Mouse (Mus musculus) embryo, embryonic 11.5 days (tissue): ENCODE results near the gene Sgms1.
A peak's percentile ranks its signal among the peaks of the same experiment; 100 is the strongest.

Experiments
- DNase-seq: peaks from one replicate; pipeline ENCODE4 v3.0.0-alpha.2; 2012; ENCODE audit warnings: low read depth, low spot score

The Sgms1 gene

DNA sequence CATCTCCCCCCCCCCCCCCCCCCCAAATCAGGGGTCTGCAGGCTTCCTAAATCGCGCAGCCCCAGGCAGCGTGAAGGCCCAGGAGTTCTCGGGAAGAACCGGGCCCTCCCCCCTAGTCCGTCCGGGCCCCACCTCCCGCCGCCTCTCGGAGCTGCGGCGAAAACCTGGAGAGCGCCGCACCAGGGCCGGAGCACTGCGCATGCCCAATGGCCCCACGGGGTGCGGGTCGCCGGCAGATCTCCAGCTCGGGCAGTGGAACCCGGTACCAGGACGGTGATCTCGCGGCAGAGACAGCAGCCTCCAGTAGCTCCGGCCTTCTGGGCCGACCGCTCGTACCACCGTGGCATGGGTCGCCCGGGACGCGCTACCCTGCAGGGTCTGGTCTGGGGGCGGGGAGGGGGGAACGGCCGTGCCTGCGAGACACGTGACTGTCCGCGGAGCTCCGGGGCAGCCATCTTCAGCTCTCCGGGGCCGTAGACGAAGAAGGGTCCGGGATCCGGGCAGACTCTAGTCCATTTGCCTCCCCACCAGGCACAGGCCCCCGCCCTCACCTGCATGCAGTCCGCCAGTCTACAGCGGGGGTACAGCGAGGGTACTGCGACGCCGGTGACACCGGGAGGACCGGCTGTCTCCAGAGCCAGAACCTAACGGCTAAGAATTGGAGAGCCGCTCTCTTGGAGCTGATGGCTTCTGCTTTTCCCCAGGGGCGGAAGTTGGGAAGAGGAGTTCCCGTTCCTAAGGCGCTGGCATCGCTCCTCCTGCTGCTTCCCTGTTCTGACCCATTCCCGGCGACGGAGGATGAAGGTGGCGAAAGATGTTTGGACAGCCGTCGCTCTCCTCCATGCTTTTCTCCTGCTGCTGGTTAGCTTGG, at the start of gene Sgms1:
Gene Sgms1, minus strand, starts transcription at position 714 of the 871 bp plus-strand sequence.
- DNase-seq, result peak; percentile 89

DNA sequence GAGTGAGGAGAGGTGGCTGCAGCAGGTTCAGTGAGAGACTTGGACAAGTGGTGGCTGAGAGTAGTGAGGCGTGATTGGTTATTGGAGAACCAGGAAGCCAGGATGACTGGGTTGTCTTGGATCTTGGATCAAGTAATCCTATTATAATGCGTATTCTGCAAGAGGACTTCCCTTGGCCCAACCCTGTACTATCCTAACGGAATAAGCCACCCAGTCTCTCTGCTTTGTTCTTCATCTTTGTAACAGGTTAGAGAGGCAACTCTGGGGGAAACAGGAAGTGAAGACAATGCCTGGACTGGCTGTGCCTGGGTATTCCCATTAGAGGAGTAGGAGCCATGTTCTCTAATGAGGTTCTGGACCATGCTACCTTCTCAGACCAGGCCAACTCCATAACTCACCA, 36.3 kb upstream of the Sgms1 start:
- no peak for DNase-seq

DNA sequence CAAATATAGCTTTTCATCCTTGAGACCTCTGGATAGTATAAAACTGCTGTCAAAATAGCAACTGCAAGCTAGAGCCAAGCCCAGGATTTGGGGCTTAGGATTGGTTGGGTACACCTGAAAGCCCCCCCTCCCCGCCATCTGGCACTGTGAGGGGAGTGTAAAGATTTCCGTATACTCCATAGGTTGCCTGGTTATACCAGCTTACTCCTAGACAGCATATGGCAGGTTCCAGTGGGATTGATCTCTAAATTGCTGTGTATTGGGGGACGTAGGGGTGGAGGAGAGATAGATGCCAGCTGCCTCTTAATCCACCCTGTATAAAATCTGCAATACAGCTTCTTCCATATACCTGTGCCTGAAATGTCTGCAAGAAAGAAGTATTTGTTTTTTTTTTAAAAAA, 35.2 kb upstream of the Sgms1 start:
- no peak for DNase-seq

DNA sequence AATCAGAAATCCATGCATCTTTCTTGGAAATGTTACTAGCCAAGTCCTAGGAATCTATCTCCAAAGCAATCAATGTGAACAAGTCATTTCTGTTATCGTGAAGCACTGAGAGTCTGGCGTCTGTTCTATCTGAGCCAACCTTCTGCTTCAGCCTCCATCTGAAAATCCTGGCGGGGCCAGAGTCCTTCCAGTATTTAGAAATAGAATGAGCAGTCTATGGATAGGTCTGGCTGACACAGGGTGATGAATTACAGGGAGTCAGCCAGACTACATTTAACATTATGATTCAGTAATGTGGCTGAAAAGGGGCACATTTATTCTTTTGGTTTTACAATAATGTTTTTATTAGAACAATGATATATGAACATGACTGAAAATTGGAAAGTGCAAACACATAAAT, 29.6 kb upstream of the Sgms1 start:
- DNase-seq, result no peak

DNA sequence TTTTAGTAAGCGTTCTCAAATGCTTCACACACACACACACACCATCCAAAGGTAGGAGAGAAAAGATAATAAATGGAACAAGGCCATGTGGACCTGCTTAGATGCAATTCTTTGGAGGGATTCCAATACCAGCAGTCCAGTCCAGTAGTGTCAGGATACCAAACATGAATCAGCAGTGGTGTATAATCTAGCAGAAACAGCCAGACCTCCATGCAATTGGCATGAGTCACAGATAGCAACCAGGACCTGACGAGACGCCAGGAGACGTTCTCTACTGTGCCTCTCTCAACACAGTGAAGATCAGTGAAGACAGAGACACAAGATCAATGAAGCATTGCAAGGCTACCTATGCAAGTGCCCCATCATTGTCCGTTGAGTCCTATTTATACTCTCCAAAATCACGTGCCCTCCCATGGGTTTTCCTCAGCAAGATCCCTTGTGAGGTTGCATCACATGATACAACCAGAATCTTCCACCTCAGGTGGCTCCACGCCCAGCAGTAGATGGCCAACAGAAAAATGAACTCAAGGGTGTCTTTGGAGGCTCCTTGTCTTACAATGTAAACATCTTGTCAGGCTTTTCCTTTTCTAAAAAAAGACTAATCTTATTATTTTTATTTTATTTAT, 27.3 kb upstream of the Sgms1 start:
- no peak for DNase-seq

DNA sequence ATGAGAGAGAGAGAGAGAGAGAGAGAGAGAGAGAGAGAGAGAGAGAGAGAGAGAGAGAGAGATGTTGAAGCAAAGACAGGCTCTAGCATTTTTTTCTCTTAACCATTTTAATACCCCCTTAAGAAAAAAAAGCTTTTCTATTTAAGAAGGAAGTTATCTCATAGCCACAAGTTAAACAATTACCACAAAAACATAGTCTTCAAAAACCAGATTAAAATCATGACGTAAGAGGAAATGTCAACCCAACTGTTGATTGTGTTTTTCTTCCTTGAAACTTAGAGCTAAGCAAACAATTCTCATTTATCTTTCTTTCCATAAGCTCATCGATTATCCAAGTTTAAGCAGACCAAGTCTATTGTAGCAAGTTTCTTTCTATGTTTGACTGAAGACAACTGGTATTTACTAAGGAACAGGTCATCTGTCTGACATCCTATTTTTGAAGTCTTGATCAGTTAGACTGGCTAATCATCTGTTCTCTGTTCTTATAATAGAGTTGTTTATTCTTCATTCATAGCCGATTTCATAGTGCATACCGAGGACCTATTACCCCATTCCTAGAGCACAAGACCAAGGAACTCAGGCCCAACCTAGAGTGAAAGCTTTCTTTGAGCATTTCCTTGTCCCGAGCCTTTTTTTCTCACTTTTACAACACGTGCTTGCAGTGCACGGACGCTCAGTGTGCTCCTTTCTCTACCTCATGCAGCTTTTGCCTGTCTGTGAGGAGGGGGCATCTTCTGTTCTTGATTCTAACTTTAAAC, 20.3 kb upstream of the Sgms1 start:
- no peak for DNase-seq

DNA sequence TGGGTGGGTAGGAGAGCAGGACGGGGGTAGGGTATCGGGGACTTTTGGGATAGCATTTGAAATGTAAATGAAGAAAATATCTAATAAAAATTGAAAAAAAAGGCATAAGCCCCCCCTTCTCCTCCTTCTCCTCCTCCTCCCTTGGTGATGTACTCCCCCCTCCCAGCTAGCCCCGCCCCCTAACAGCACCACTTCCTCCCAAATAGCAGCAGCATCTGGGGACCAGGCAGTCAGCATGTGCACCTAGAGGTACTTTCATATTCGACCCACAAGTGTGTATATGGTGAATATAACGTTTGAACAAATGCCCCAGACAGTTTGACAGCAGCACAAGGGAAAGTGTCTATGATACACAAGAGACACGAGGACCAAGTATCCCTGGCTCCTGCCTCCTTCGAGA, 17.2 kb upstream of the Sgms1 start:
- no peak for DNase-seq

DNA sequence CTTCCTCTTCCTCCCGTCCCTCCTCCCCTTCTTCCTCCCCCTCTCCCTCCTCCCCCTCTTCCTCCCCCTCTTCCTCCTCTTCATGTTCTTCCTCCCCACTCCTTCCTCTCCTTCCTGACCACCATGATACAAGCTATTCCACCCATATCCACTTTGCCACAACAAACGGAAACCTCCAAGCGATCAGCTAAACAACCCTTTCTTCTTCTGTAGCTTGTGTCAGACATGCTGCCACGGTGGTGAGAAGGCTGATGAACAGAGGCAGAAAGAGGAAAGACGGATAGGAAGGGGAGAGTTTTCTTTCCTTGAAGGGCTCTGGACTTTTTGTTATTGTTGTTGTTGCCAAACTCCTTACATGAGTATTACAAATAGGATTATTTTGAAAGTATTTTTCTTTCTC, 14.9 kb upstream of the Sgms1 start:
- DNase-seq, result no peak

DNA sequence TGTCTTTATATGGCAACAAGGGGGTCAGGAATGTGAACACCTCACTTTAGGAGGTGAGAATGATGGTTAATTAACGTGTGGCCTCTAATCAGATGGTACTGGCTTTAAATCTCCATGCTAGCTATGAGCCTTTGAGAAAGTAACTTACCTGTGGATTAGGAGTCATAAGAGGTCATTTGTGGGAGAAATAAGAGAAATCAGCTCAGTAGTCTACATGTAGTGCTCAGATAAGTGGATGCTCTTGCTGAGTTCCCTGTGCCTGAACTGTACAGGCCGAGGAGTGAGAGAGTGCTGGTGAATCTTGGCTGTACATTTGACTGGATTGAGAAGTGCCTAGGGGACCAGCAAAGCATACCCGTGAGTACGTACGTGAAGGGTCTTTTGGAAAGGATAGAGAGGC, 14.3 kb upstream of the Sgms1 start:
- DNase-seq, result no peak

DNA sequence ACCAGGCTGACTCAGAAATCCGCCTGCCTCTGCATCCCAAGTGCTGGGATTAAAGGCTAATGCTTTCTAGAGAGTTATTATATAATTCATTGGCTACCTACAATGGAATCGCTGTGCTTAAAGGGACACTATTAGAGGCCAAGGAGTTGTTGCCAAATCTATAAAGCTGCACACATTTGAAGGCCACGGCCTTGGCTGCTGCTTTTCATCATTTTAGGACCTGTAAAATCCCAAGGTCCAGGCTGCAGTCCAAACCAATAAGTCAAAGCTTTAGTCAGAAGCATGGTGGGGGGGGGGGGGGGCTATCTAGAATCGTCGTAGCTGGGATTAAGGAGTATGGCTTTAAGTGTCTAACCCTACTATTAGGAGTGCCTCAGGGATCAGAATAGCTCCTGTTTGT, 9.0 kb upstream of the Sgms1 start:
- no peak for DNase-seq

DNA sequence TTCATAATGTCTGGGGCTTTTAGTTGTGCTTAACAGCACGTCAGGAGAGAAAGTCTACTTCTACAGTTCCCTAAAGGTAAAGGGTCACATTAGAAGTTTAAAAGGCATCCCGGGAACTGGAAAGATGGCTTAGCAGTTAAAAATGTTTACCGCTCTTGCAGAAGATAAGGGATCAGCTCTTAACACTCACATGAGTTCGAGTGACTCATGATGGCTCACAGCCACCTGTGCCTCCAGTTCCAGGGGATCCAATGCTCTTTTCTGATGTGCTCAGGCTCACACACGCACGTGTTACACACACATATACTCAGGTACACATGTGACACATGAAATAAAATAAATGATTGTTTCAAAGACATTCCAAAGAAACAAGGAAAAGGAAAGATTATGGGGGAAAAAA, 6.8 kb upstream of the Sgms1 start:
- no peak for DNase-seq

DNA sequence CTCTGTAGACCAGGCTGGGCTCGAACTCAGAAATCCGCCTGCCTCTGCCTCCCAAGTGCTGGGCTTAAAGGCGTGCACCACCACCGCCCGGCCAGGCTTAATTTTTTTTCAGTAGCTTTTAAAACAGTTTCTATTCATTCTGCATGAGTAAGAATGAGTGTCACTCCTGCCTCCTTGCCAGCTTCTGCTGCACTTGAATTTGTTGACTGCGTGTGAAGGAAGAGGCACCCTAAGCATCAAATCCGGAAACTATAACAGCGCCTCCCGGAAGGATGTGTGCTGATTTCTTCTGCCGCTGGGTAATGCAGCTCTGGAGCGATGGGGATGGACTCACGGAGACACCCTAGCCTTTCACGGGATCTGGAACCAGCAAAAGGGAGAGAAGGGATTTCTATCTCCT, 5.3 kb upstream of the Sgms1 start:
- no peak for DNase-seq

DNA sequence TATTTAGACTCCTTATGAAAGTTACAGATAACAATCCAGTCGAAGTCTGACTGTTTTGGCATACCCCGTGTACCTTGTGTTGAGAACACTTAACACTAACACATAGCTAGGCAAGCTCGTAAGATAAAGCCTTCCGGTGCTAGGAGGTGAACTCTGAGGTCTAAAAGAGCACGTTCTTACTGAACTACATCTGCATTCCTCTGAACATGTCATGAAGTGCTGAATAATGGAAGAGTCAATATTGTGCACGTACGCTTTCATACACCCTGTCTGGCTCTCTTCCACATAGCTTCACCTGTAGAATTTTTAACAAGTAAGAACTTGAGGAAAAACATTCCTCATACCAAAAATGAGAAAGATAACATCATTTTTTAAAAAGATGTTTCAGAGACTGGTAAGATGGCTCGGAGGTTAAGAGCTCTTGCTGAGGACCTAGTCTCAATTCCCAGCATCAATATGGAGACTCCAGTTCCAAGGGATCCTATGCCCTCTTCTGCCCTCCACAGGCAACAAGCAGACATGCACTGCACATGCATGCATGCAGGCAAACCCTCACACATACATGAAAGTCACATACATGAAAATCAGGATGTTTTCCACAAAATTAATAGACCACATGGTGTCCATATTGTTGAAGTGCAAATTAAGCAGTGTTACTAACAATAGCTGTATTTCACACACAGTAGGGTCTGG, 4.4 kb upstream of the Sgms1 start:
- DNase-seq, result no peak

DNA sequence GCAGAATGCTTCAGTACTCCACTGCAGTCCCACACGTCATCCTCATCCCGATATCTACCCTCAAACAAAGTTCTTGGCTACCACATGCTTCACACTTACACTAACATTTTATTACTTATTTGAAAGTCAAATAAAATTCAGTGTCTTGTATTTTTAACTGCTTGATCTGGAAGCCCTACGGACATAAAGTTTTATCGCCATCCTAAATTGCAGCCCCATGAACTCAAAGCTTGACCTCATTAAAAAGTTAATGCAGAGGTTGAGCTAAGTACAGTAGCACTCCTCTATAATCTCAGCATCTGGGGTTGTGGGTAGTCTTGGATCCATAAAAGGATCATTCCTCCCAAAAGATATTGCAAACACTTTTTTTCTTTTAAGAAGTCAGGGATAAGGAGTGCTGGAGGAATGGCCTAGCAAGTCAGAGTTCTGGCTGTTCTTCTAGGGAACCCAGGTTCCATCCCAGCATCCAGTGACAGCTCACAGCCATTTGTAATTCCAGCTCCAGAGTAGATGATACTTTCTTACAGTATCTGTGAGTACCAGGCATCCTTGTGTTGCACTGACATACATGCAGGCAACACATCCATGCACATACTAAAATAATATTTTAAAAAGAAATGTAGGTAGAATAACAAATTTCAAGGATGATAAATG, 3.7 kb upstream of the Sgms1 start:
- no peak for DNase-seq

DNA sequence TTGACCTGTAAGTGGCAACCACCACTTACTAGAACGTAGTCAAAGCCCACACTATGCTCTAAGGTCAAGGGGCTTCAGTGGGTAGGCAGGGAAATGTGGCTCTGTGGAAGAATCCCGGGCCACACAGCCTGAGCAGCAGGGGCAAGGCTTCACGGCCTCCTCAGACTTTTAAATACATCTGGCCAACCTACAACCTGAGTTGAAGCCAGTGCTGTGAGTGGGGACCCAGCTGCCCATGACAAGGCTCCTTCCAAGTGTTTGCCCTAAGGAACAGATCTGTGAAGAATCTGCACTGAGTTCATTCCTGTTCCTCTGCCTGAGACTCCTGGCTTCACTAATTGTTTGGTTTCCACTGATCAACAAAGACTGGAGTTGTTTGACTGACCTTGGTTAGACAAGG, 1.9 kb upstream of the Sgms1 start:
- DNase-seq, result no peak

DNA sequence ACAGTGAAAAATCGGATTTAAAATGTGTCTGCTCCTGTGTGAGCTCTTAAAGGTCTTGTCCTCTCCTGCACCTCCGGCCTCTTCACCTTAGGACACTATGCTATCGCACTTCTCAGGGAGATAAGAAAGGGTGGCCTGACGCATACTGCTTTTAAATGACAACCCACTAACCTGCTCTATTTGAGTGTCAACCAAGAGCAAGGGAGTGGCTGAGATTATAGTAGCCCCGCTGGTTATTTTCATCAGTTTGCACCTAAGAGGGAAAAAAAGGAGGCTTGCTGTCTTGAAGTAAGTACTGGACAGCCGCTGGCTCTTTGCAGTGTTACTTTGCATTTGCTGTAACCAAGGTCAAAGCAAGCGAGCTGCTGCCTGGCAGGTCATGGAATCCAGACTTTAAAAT, 602 bp upstream of the Sgms1 start:
- no peak for DNase-seq

DNA sequence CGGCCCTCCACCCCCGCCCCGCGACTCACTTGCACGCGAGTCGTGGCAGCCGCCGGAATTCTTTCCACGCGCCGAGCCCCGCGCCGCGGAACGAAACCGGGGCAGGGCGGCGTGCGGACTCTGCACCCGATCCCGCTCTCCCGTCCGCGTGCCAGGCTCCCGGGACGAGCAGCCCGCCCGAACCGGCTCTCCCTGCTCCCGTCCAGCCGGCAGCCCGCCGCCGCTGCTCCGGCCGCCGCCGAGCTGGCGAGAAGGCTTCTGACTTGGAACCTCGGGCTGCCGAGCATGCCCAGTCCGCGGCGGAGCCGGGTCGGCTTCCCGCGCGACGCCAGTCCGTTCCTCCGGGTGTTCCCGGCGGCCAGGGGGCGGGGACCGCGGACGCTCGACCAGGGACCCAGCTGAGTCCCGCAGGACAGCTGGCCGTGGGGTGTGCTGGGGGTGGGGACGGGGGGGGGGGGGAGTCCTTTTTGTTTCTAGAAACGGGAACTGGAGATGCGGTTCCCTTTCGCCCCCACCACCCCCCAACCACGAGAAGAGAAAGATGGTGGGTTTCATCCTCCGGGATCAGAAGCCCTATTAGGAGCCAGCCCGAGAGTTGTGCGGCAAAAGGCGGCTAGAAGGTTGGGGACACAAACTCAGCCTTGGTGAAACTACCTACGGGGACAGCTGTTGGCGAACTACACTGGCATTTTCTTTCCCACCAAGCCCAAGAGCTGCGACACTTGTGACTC, 1.2 kb downstream of the Sgms1 start:
- peak; percentile 84 for DNase-seq

DNA sequence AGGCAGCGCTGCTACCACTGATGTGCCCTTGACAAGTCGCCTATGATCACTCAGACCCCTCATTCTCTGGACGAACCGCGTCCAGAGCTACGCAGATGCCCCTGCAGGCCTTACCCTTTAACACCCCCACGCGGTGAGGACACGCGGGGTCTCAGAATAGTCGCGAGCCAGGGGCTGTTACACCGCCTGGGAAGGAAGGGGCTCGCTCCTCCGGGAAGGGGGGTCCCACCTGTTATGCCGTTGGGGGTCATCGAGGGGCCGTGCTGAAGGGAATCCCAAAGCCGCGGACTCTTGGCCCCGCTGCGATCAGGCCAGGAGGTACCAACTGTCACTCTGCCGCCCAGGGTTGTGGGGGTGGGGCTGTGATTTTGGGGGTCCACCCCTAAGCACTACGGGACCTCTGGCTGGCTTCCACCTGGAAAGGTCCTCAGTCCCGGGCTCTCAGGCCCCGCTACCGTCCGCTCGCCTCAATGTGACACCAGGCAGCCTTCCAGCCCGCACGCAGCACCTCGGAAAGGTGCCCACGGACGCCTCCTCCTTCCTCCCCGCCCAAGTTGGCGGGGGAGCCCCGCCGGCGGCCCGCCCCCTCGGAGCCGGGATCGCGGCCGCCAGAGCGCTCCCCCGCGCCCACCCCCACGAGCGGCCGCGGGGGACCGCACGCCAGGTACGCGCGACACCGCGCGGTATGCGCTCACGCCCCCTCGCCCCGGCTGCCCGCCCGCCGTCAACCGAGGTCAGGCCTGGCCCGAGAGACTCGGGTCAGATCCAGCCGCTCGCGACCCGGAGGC, 1.9 kb downstream of the Sgms1 start:
- no peak for DNase-seq

DNA sequence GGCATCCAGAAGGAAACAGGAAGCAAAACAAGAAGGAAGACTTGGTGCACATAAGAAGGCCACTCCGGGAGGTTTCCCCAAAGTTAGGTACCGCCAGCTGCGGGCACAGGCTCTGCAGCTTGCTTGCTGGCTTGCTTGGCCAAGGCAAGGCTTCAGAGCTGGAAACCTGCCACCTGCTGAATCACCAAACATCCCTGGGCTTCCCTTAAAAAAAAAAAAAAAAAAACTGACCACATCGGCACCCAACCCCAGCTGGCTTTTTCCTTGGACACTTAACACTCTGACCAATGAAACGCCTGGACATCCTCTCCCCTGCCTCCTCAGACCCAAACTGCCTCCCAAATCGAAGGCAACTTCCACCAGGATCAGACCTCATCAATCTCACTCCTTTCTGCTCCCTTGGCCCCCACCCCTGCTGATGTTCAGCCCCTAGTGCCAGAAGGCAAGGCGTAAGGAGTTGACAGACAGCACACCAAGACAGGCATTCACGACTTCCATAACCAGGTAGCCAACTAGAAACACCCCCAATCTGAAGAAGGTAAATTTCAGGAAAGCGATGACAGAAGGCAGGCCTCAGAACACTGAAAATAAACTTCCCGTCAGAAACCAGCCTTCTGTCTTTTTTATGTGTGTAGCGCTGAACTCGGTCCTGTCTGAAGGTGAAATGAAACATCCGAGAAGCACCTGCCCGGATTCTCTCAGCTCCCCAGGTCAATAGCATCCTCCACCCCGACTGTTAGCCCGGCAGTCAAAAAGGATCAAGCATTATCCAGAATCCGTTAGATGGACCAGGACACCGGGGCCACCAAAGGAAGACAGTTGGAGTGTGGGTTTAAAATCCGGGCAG, 2.7 kb downstream of the Sgms1 start:
- no peak for DNase-seq
